Mouse (Mus musculus) heart, embryonic 10.5 days (tissue): ENCODE measurements around the gene Tent4a. TPM values are rescaled to one million over a fixed set of nuclear protein-coding genes. Genes with fewer than 3 reads are reported as not detected.
A peak's percentile ranks its signal among the peaks of the same experiment; 100 is the strongest.
"Not testable (repeated sequence)": the region's sequence is repeated elsewhere in the genome, so short reads cannot be mapped to it uniquely, and the experiment has no call there.

Source experiments
- DNase-seq: peaks from one replicate; pipeline ENCODE4 v3.0.0-alpha.2; 2017; ENCODE audit warnings: low spot score
- H3K27ac ChIP-seq: fragments of 300-500 bp; sonication (generic); 2 replicates; pipeline ENCODE4 v1.5.1; 2016; ENCODE audit warnings: mild to moderate bottlenecking
- H3K27me3 ChIP-seq: fragments of 300-500 bp; sonication (generic); 2 replicates; pipeline ENCODE4 v1.6.1; 2016; ENCODE audit warnings: mild to moderate bottlenecking; ENCODE audit not compliant: poor library complexity, insufficient read depth, severe bottlenecking
- H3K36me3 ChIP-seq: fragments of 300-500 bp; sonication (generic); 2 replicates; pipeline ENCODE4 v1.6.1; 2016; ENCODE audit warnings: mild to moderate bottlenecking, moderate library complexity
- H3K4me1 ChIP-seq: fragments of 300-500 bp; sonication (generic); 2 replicates; pipeline ENCODE4 v1.6.1; 2016; ENCODE audit warnings: mild to moderate bottlenecking
- H3K4me3 ChIP-seq: fragments of 300-500 bp; sonication (generic); 2 replicates; pipeline ENCODE4 v1.5.1; 2016; ENCODE audit warnings: mild to moderate bottlenecking, moderate library complexity
- H3K9me3 ChIP-seq: fragments of 300-500 bp; sonication (generic); 2 replicates; pipeline ENCODE4 v1.6.1; 2016; ENCODE audit warnings: mild to moderate bottlenecking, moderate library complexity
- WGBS: fragments of 180-500 bp; shearing (Covaris S2); methylation state at CpG from one replicate; pipeline ENCODE4 v1.1.7; 2016; 5-methylcytosine and 5-hydroxymethylcytosine counted together
- polyA plus RNA-seq: library from polyadenylated mRNA; unstranded; fragments of >200 nt; fragmentation: Nextera tagmentation; extraction: Ambion mirVana; gene quantifications from 2 replicates; pipeline ENCODE4 v1.2.1, GENCODE M21; 2016

Tent4a gene
- polyA plus RNA-seq, result 3.2 and 4.6 TPM in 2 replicates

GRCm38 (mm10) chr13:69534334-69534653, at the start of gene Tent4a:
TSS of gene Tent4a (minus strand) at chr13:69534617.
- 9% methylated on average over 37 of the region's 57 CpGs for WGBS
- DNase-seq, result no peak
- Histone ChIP-seq H3K36me3 (peaks cover 14% of the 10 kb centered on the region), H3K27me3 (no peaks in the 10 kb centered on the region), H3K4me1 (peaks cover 54% of the 10 kb centered on the region), H3K9me3 (no peaks in the 10 kb centered on the region), H3K4me3 (peak within 1 kb of the TSS; percentile 96), H3K27ac (peak within 1 kb of the TSS; percentile 99)

GRCm38 (mm10) chr13:69583591-69583990, 49.2 kb upstream of the Tent4a start:
- Histone ChIP-seq H3K27ac (no peak overlapping the region), H3K4me1 (peaks cover 36% of the 10 kb centered on the region), H3K4me3 (no peak overlapping the region), H3K27me3 (0 out of 2 replicates have a peak, but pooled peaks cover 3% of the 10 kb centered on the region), H3K9me3 (no peaks in the 10 kb centered on the region), H3K36me3 (no peaks in the 10 kb centered on the region)
- DNase-seq, result no peak
- 90% methylated on average over 6 of the region's 6 CpGs for WGBS

GRCm38 (mm10) chr13:69582411-69582810, 48.0 kb upstream of the Tent4a start:
- H3K9me3 ChIP-seq, result no peaks in the 10 kb centered on the region
- H3K27ac ChIP-seq, result no peak overlapping the region
- 84% methylated on average over 6 of the region's 6 CpGs for WGBS
- DNase-seq, result no peak
- H3K27me3 ChIP-seq, result 0 out of 2 replicates have a peak, but pooled peaks cover 3% of the 10 kb centered on the region
- no peaks in the 10 kb centered on the region for H3K36me3 ChIP-seq
- H3K4me1 ChIP-seq, result peaks cover 30% of the 10 kb centered on the region
- no peak overlapping the region for H3K4me3 ChIP-seq

GRCm38 (mm10) chr13:69577181-69577834, 42.9 kb upstream of the Tent4a start:
- WGBS, result 85% methylated on average over 16 of the region's 16 CpGs
- Histone ChIP-seq H3K4me1 (no peaks in the 10 kb centered on the region), H3K4me3 (no peak overlapping the region), H3K36me3 (no peaks in the 10 kb centered on the region), H3K27me3 (no peaks in the 10 kb centered on the region; the same call in 1 of the 2 replicates), H3K9me3 (no peaks in the 10 kb centered on the region), H3K27ac (no peak overlapping the region)
- no peak for DNase-seq

- no peaks in the 10 kb centered on the region for H3K36me3 ChIP-seq
- no peak for DNase-seq
- H3K27ac ChIP-seq, result no peak overlapping the region
- H3K9me3 ChIP-seq, result no peaks in the 10 kb centered on the region
- H3K4me3 ChIP-seq, result no peak overlapping the region
- 58% methylated on average over 11 of the region's 11 CpGs for WGBS
- no peaks in the 10 kb centered on the region; the same call in 1 of the 2 replicates for H3K27me3 ChIP-seq
- H3K4me1 ChIP-seq, result no peaks in the 10 kb centered on the region
Measured at GRCm38 (mm10) chr13:69576676-69577075, 42.3 kb upstream of the Tent4a start.

GRCm38 (mm10) chr13:69572594-69572993, 38.2 kb upstream of the Tent4a start:
- H3K9me3 ChIP-seq, result no peaks in the 10 kb centered on the region
- no peaks in the 10 kb centered on the region; the same call in 1 of the 2 replicates for H3K27me3 ChIP-seq
- H3K4me1 ChIP-seq, result no peaks in the 10 kb centered on the region
- no peak overlapping the region for H3K4me3 ChIP-seq
- H3K27ac ChIP-seq, result no peak overlapping the region
- 87% methylated on average over 3 of the region's 3 CpGs for WGBS
- DNase-seq, result no peak
- no peaks in the 10 kb centered on the region for H3K36me3 ChIP-seq

GRCm38 (mm10) chr13:69569201-69569600, 34.8 kb upstream of the Tent4a start:
- H3K9me3 ChIP-seq, result no peaks in the 10 kb centered on the region
- no peak overlapping the region for H3K27ac ChIP-seq
- no peaks in the 10 kb centered on the region for H3K27me3 ChIP-seq
- DNase-seq, result no peak
- 0 out of 2 replicates have a peak, but pooled peaks cover 1% of the 10 kb centered on the region for H3K4me1 ChIP-seq
- no peak overlapping the region for H3K4me3 ChIP-seq
- no peaks in the 10 kb centered on the region for H3K36me3 ChIP-seq
- 85% methylated on average over 9 of the region's 9 CpGs for WGBS

- DNase-seq, result peak; percentile 61
- 89% methylated on average over 4 of the region's 4 CpGs for WGBS
- H3K4me3 ChIP-seq, H3K27me3 ChIP-seq, H3K9me3 ChIP-seq, H3K36me3 ChIP-seq, H3K27ac ChIP-seq: not testable (repeated sequence)
- H3K4me1 ChIP-seq, result peaks cover 19% of the 10 kb centered on the region
Measured at GRCm38 (mm10) chr13:69565401-69565800, 31.0 kb upstream of the Tent4a start.

- Histone ChIP-seq H3K4me1 (peaks cover 23% of the 10 kb centered on the region), H3K36me3 (no peaks in the 10 kb centered on the region), H3K27ac (no peak overlapping the region), H3K9me3 (no peaks in the 10 kb centered on the region), H3K27me3 (no peaks in the 10 kb centered on the region), H3K4me3 (no peak overlapping the region)
- DNase-seq, result no peak
Measured at GRCm38 (mm10) chr13:69564573-69564972, 30.2 kb upstream of the Tent4a start.

- H3K9me3 ChIP-seq, result no peaks in the 10 kb centered on the region
- peaks cover 25% of the 10 kb centered on the region for H3K4me1 ChIP-seq
- no peak overlapping the region for H3K4me3 ChIP-seq
- WGBS, result 58% methylated on average over 3 of the region's 3 CpGs
- no peaks in the 10 kb centered on the region for H3K36me3 ChIP-seq
- H3K27me3 ChIP-seq, result no peaks in the 10 kb centered on the region
- peak; percentile 39 for DNase-seq
- H3K27ac ChIP-seq, result no peak overlapping the region
Measured at GRCm38 (mm10) chr13:69563905-69564304, 29.5 kb upstream of the Tent4a start.

- peaks cover 25% of the 10 kb centered on the region for H3K4me1 ChIP-seq
- no peak overlapping the region for H3K27ac ChIP-seq
- DNase-seq, result peak; percentile 83
- no peak overlapping the region; the same call in 1 of the 2 replicates for H3K4me3 ChIP-seq
- no peaks in the 10 kb centered on the region for H3K36me3 ChIP-seq
- WGBS, result 36% methylated on average over 12 of the region's 12 CpGs
- no peaks in the 10 kb centered on the region for H3K27me3 ChIP-seq
- H3K9me3 ChIP-seq, result no peaks in the 10 kb centered on the region
Measured at GRCm38 (mm10) chr13:69562654-69563574, 28.5 kb upstream of the Tent4a start.

- no peaks in the 10 kb centered on the region for H3K9me3 ChIP-seq
- no peak overlapping the region for H3K27ac ChIP-seq
- no peak overlapping the region for H3K4me3 ChIP-seq
- WGBS, result 84% methylated on average over 9 of the region's 9 CpGs
- no peaks in the 10 kb centered on the region for H3K36me3 ChIP-seq
- peaks cover 25% of the 10 kb centered on the region for H3K4me1 ChIP-seq
- DNase-seq, result peak; percentile 20
- no peaks in the 10 kb centered on the region for H3K27me3 ChIP-seq
Measured at GRCm38 (mm10) chr13:69562004-69562403, 27.6 kb upstream of the Tent4a start.

- 49% methylated on average over 13 of the region's 13 CpGs for WGBS
Measured at GRCm38 (mm10) chr13:69559291-69559961, 25.0 kb upstream of the Tent4a start.

More at GRCm38 (mm10) chr13:69559291-69559961, 25.0 kb upstream of the Tent4a start:
- Histone ChIP-seq H3K9me3 (no peaks in the 10 kb centered on the region), H3K27ac (no peak overlapping the region), H3K36me3 (no peaks in the 10 kb centered on the region), H3K27me3 (no peaks in the 10 kb centered on the region), H3K4me3 (no peak overlapping the region), H3K4me1 (peaks cover 25% of the 10 kb centered on the region)
- DNase-seq, result peak; percentile 46
